Mouse (Mus musculus): ENCODE data around the gene Hspa8. TPM values are rescaled to one million over a fixed set of nuclear protein-coding genes. Genes with fewer than 3 reads are reported as not detected.

Gene Hspa8
- polyA plus RNA-seq, 1 experiment from 2014 or later, result 956 TPM

DNA sequence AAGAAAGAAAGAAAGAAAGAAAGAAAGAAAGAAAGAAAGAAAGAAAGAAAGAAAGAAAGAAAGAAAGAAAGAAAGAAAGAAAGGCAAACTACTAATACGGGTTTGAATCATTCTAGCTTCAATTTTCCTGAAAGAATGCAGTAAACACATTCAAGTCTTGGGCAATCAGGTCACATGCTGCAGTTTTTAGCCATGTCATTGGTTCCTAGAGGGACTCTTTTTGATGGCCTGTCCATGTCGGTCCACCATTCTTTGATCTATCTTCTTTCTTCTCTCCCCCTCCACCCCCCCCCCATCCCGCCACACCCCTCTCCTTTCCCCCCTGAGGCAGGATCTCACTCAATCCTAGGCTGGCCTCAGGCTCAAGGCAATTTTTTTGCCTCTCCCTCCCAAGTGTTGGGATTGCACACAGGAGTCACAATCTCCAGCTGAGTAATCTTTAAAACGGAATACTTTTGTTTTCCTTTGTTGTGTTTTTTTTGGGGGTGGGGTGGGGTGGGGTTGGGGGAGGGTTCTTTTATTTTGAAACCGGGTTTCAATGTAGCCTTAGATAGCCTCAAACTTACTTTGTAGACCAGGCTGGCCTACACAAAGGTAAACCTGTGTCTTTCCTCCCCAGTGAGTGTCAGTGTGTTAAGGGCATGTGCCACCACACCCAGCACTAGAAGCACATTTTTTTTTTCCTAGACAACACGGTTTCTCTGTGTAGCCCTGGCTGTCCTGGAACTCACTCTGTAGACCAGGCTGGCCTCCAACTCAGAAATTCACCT, 8.7 kb upstream of the Hspa8 start:
- H3K27ac ChIP-seq (ENCODE audit: low read length), result no peak overlapping the region
- TF ChIP-seq CTCF (IDR thresholded peaks at IDR 0.05), result no peak
- no peaks in the 10 kb centered on the region for H3K9me3 ChIP-seq (ENCODE audit: low read length)
- H3K4me1 ChIP-seq (ENCODE audit: insufficient read depth, low read depth, low read length), result no peaks in the 10 kb centered on the region
- H3K4me2 ChIP-seq (replicated peaks; ENCODE audit: low read depth, low read length), result no peak overlapping the region
- DNase-seq (ENCODE audit: low spot score), result no peak
- no peak overlapping the region for H3K4me3 ChIP-seq (ENCODE audit: low read depth, low read length)
- H3K36me3 ChIP-seq (ENCODE audit: insufficient read depth, low read length), result no peaks in the 10 kb centered on the region
- WGBS, result 58% methylated on average over 6 of the region's 6 CpGs
- no peak overlapping the region for H3K9ac ChIP-seq (replicated peaks; ENCODE audit: low read depth)
- no peaks in the 10 kb centered on the region for H3K27me3 ChIP-seq (replicated peaks; ENCODE audit: insufficient read depth, low read length)
- no peak for ATAC-seq

GRCm38 (mm10) chr9:40793581-40793980, 7.2 kb upstream of the Hspa8 start:
- Histone ChIP-seq H3K27me3 (replicated peaks; ENCODE audit: insufficient read depth, low read length) (no peaks in the 10 kb centered on the region), H3K9me3 (ENCODE audit: low read length) (no peaks in the 10 kb centered on the region), H3K4me1 (ENCODE audit: insufficient read depth, low read depth, low read length) (no peaks in the 10 kb centered on the region; the same call in 1 of the 2 replicates), H3K36me3 (ENCODE audit: insufficient read depth, low read length) (no peaks in the 10 kb centered on the region), H3K27ac (ENCODE audit: low read length) (no peak overlapping the region), H3K9ac (replicated peaks; ENCODE audit: low read depth) (no peak overlapping the region), H3K4me2 (replicated peaks; ENCODE audit: low read depth, low read length) (no peak overlapping the region), H3K4me3 (ENCODE audit: low read depth, low read length) (no peak overlapping the region)
- no peak for DNase-seq (ENCODE audit: low spot score)
- TF ChIP-seq EP300 (IDR thresholded peaks at IDR 0.05) (no peak), CTCF (IDR thresholded peaks at IDR 0.05) (no peak)
- no peak for ATAC-seq
- WGBS, result 92% methylated on average over 5 of the region's 5 CpGs

- no peak overlapping the region for H3K27ac ChIP-seq (ENCODE audit: low read length)
- H3K9ac ChIP-seq (replicated peaks; ENCODE audit: low read depth), result no peak overlapping the region
- H3K9me3 ChIP-seq (ENCODE audit: low read length), result no peaks in the 10 kb centered on the region
- no peaks in the 10 kb centered on the region for H3K36me3 ChIP-seq (ENCODE audit: insufficient read depth, low read length)
- 44% methylated on average over 5 of the region's 5 CpGs for WGBS
- no peak overlapping the region for H3K4me3 ChIP-seq (ENCODE audit: low read depth, low read length)
- DNase-seq (ENCODE audit: low spot score) (no peak), ATAC-seq (no peak)
- no peaks in the 10 kb centered on the region for H3K27me3 ChIP-seq (replicated peaks; ENCODE audit: insufficient read depth, low read length)
- H3K4me2 ChIP-seq (replicated peaks; ENCODE audit: low read depth, low read length), result no peak overlapping the region
- TF ChIP-seq CTCF (IDR thresholded peaks at IDR 0.05) (no peak), EP300 (IDR thresholded peaks at IDR 0.05) (no peak)
- peaks cover 6% of the 10 kb centered on the region; the same call in 1 of the 2 replicates for H3K4me1 ChIP-seq (ENCODE audit: insufficient read depth, low read depth, low read length)
These were observed 6.5 kb upstream of the Hspa8 start for GRCm38 (mm10) chr9:40794251-40794650.

- DNase-seq (ENCODE audit: low spot score) (no peak), ATAC-seq (no peak)
- 68% methylated on average over 5 of the region's 5 CpGs for WGBS
- no peak overlapping the region for H3K4me2 ChIP-seq (replicated peaks; ENCODE audit: low read depth, low read length)
- TF ChIP-seq EP300 (IDR thresholded peaks at IDR 0.05) (no peak), CTCF (IDR thresholded peaks at IDR 0.05) (no peak)
- no peak overlapping the region for H3K9ac ChIP-seq (replicated peaks; ENCODE audit: low read depth)
- H3K9me3 ChIP-seq (ENCODE audit: low read length), result no peaks in the 10 kb centered on the region
- no peaks in the 10 kb centered on the region for H3K27me3 ChIP-seq (replicated peaks; ENCODE audit: insufficient read depth, low read length)
- no peaks in the 10 kb centered on the region for H3K36me3 ChIP-seq (ENCODE audit: insufficient read depth, low read length)
- peaks cover 8% of the 10 kb centered on the region; the same call in 1 of the 2 replicates for H3K4me1 ChIP-seq (ENCODE audit: insufficient read depth, low read depth, low read length)
- no peak overlapping the region for H3K4me3 ChIP-seq (ENCODE audit: low read depth, low read length)
- no peak overlapping the region for H3K27ac ChIP-seq (ENCODE audit: low read length)
These were observed 5.9 kb upstream of the Hspa8 start for GRCm38 (mm10) chr9:40794926-40795325.

DNA sequence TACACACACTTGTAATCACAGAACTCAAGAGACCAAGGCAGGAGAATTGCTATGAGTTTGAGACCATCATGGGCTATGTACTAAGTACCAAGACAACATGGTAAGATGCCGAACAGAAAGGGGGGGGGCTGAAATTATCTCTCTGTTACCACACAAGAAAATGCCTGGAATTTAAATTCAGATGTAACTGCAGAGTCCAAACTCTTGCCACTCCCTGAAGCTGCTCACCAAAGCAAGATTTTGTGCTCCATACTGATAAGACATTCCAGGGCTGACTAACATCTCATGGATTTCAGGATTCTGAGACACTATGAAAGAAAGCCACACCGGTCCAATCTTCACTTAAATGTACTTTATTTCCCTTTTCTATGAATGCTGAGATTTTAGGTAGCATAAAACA, 5.2 kb upstream of the Hspa8 start:
- H3K27me3 ChIP-seq (replicated peaks; ENCODE audit: insufficient read depth, low read length), result no peaks in the 10 kb centered on the region
- H3K4me1 ChIP-seq (ENCODE audit: insufficient read depth, low read depth, low read length), result peaks cover 8% of the 10 kb centered on the region; the same call in 1 of the 2 replicates
- no peak overlapping the region for H3K4me2 ChIP-seq (replicated peaks; ENCODE audit: low read depth, low read length)
- H3K9me3 ChIP-seq (ENCODE audit: low read length), result no peaks in the 10 kb centered on the region
- ATAC-seq, result no peak
- DNase-seq (ENCODE audit: low spot score), result no peak
- H3K4me3 ChIP-seq (ENCODE audit: low read depth, low read length), result no peak overlapping the region
- H3K36me3 ChIP-seq (ENCODE audit: insufficient read depth, low read length), result no peaks in the 10 kb centered on the region
- 0 out of 2 replicates have a peak overlapping the region, but pooled peaks have one; percentile 14 for H3K27ac ChIP-seq (ENCODE audit: low read length)
- TF ChIP-seq CTCF (IDR thresholded peaks at IDR 0.05) (no peak), EP300 (IDR thresholded peaks at IDR 0.05) (no peak)
- no peak overlapping the region for H3K9ac ChIP-seq (replicated peaks; ENCODE audit: low read depth)
- 63% methylated on average over 2 of the region's 2 CpGs for WGBS

DNA sequence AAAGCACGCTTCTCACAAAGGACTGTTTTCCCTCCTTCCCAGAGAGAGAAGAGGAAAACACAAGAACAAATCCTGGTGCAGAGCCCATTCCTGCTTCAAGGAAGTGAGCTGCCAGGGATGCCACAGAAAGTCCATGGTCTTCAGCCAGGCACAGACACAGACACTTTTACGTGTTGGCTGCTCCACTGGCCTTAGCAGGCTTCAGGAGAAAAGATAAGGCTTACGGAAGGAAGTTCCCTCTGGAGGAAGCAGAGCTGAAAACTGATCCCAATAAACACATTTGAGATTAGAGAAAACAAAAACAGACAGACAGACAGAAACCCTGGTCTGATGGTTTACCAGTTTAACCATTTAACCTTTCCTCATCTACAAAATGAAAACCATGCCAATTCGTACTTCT, 4.7 kb upstream of the Hspa8 start:
- no peak overlapping the region for H3K27ac ChIP-seq (ENCODE audit: low read length)
- ATAC-seq, result no peak
- H3K4me3 ChIP-seq (ENCODE audit: low read depth, low read length), result no peak overlapping the region
- H3K9ac ChIP-seq (replicated peaks; ENCODE audit: low read depth), result no peak overlapping the region
- H3K36me3 ChIP-seq (ENCODE audit: insufficient read depth, low read length), result no peaks in the 10 kb centered on the region
- H3K4me1 ChIP-seq (ENCODE audit: insufficient read depth, low read depth, low read length), result peaks cover 8% of the 10 kb centered on the region; the same call in 1 of the 2 replicates
- no peaks in the 10 kb centered on the region for H3K9me3 ChIP-seq (ENCODE audit: low read length)
- DNase-seq (ENCODE audit: low spot score), result no peak
- no peaks in the 10 kb centered on the region for H3K27me3 ChIP-seq (replicated peaks; ENCODE audit: insufficient read depth, low read length)
- H3K4me2 ChIP-seq (replicated peaks; ENCODE audit: low read depth, low read length), result no peak overlapping the region
- TF ChIP-seq CTCF (IDR thresholded peaks at IDR 0.05), result no peak
- peak; percentile 55; the same call in 1 of the 2 replicates for TF ChIP-seq EP300 (IDR thresholded peaks at IDR 0.05)
- WGBS, result 54% methylated on average over 4 of the region's 4 CpGs
